Mouse (Mus musculus) lung, embryonic 14.5 days (tissue): ENCODE measurements around the gene Pik3r1. TPM values are rescaled to one million over a fixed set of nuclear protein-coding genes. Genes with fewer than 3 reads are reported as not detected.

Experiments used
- ATAC-seq: fragments of 200-750 bp; cut with Nextera tagmentation; 2 replicates; pipeline ENCODE4 v1.8.0; 2017; ENCODE audit warnings: mild to moderate bottlenecking, moderate TSS enrichment, moderate library complexity; ENCODE audit not compliant: insufficient read depth
- DNase-seq: peaks from one replicate; pipeline ENCODE4 v3.0.0-alpha.2; 2015
- H3K27ac ChIP-seq: fragments of 300-500 bp; sonication (generic); 2 replicates; pipeline ENCODE4 v1.5.1; 2014; ENCODE audit warnings: low read depth, mild to moderate bottlenecking, moderate library complexity
- H3K27me3 ChIP-seq: fragments of 300-500 bp; sonication (generic); 2 replicates; pipeline ENCODE4 v1.6.1; 2014; ENCODE audit warnings: low read length, control low read depth; ENCODE audit not compliant: insufficient read depth
- H3K36me3 ChIP-seq: fragments of 300-500 bp; sonication (generic); 2 replicates; pipeline ENCODE4 v1.6.1; 2014; ENCODE audit warnings: control low read depth; ENCODE audit not compliant: insufficient read depth
- H3K4me1 ChIP-seq: fragments of 300-500 bp; sonication (generic); 2 replicates; pipeline ENCODE4 v1.6.1; 2014; ENCODE audit warnings: antibody characterized with exemption, control low read depth; ENCODE audit not compliant: insufficient read depth
- H3K4me2 ChIP-seq: fragments of 300-500 bp; sonication (generic); 2 replicates; pipeline ENCODE4 v1.6.1; 2014; ENCODE audit warnings: mild to moderate bottlenecking
- H3K4me3 ChIP-seq: fragments of 300-500 bp; sonication (generic); 2 replicates; pipeline ENCODE4 v1.5.1; 2014; ENCODE audit warnings: low read depth, low read length
- H3K9ac ChIP-seq: fragments of 300-500 bp; sonication (generic); 2 replicates; pipeline ENCODE4 v1.6.1; 2014
- H3K9me3 ChIP-seq: fragments of 300-500 bp; sonication (generic); 2 replicates; pipeline ENCODE4 v1.6.1; 2016; ENCODE audit warnings: low read depth, low read length, control low read depth
- CTCF ChIP-seq: IDR thresholded peaks from 2 replicates; pipeline ENCODE4 v1.5.1; 2016; ENCODE audit warnings: antibody characterized with exemption, low read depth
- WGBS: fragments of 180-500 bp; shearing (Covaris S2); extraction: QIAGEN DNeasy Blood & Tissue Kit; methylation state at CpG from one replicate; pipeline ENCODE4 v1.1.7; 2014; 5-methylcytosine and 5-hydroxymethylcytosine counted together
- polyA plus RNA-seq: library from polyadenylated mRNA; unstranded; fragments of >200 nt; fragmentation: Nextera tagmentation; extraction: Ambion mirVana; gene quantifications from 2 replicates; pipeline ENCODE4 v1.2.1, GENCODE M21; 2014

The Pik3r1 gene
- polyA plus RNA-seq, 1 experiment from 2014 or later = 33.4 TPM

- peak; percentile 73; the same call in 1 of the 2 replicates for ATAC-seq
These were observed 48.6 kb downstream of the Pik3r1 start for GRCm38 (mm10) chr13:101719312-101719870.

GRCm38 (mm10) chr13:101718744-101719143 is 49.3 kb downstream of the Pik3r1 start:
- ATAC-seq (no peak), DNase-seq (no peak)
- H3K27ac ChIP-seq = no peak overlapping the region
- H3K36me3 ChIP-seq = no peaks in the 10 kb centered on the region
- 45% methylated on average over 7 of the region's 7 CpGs for whole genome bisulfite sequencing
- peak overlapping the region; percentile 48; the same call in 1 of the 2 replicates for H3K4me2 ChIP-seq
- no peaks in the 10 kb centered on the region for H3K27me3 ChIP-seq
- H3K9ac ChIP-seq = no peak overlapping the region
- no peak for TF ChIP-seq CTCF
- H3K9me3 ChIP-seq = no peaks in the 10 kb centered on the region
- H3K4me3 ChIP-seq = no peak overlapping the region
- H3K4me1 ChIP-seq = peaks cover 10% of the 10 kb centered on the region

More at GRCm38 (mm10) chr13:101719312-101719870, 48.6 kb downstream of the Pik3r1 start:
- DNase-seq = peak; percentile 96
- Histone ChIP-seq H3K27me3 (no peaks in the 10 kb centered on the region), H3K9ac (no peak overlapping the region), H3K4me2 (peak overlapping the region; percentile 48), H3K4me1 (peaks cover 10% of the 10 kb centered on the region), H3K9me3 (no peaks in the 10 kb centered on the region), H3K36me3 (no peaks in the 10 kb centered on the region), H3K27ac (peak overlapping the region; percentile 34; the same call in 1 of the 2 replicates), H3K4me3 (no peak overlapping the region)
- 8% methylated on average over 11 of the region's 11 CpGs for WGBS
- TF ChIP-seq CTCF = peak; percentile 84

- Histone ChIP-seq H3K4me2 (no peak overlapping the region), H3K27ac (no peak overlapping the region), H3K4me1 (peaks cover 10% of the 10 kb centered on the region), H3K9ac (no peak overlapping the region), H3K27me3 (no peaks in the 10 kb centered on the region), H3K9me3 (no peaks in the 10 kb centered on the region), H3K36me3 (no peaks in the 10 kb centered on the region), H3K4me3 (no peak overlapping the region)
- ATAC-seq (no peak), DNase-seq (peak; percentile 15)
- TF ChIP-seq CTCF = no peak
- 68% methylated on average over 6 of the region's 6 CpGs for WGBS
These were observed 50.2 kb downstream of the Pik3r1 start for GRCm38 (mm10) chr13:101717836-101718235.

- Histone ChIP-seq H3K27me3 (no peaks in the 10 kb centered on the region), H3K4me3 (no peak overlapping the region), H3K4me2 (no peak overlapping the region), H3K36me3 (peaks cover 3% of the 10 kb centered on the region), H3K4me1 (peaks cover 5% of the 10 kb centered on the region), H3K27ac (no peak overlapping the region), H3K9me3 (no peaks in the 10 kb centered on the region), H3K9ac (no peak overlapping the region)
- no peak for TF ChIP-seq CTCF
- ATAC-seq (no peak), DNase-seq (no peak)
- 77% methylated on average over 12 of the region's 12 CpGs for WGBS
These were observed 54.5 kb downstream of the Pik3r1 start for GRCm38 (mm10) chr13:101713429-101714088.

GRCm38 (mm10) chr13:101712720-101713428 is 55.1 kb downstream of the Pik3r1 start:
- no peak overlapping the region for H3K27ac ChIP-seq
- H3K9me3 ChIP-seq = no peaks in the 10 kb centered on the region
- 68% methylated on average over 9 of the region's 9 CpGs for WGBS
- peaks cover 10% of the 10 kb centered on the region for H3K36me3 ChIP-seq
- ATAC-seq = no peak
- H3K4me1 ChIP-seq = peaks cover 2% of the 10 kb centered on the region; the same call in 1 of the 2 replicates
- DNase-seq = no peak
- no peak for TF ChIP-seq CTCF
- H3K27me3 ChIP-seq = no peaks in the 10 kb centered on the region
- no peak overlapping the region for H3K9ac ChIP-seq
- no peak overlapping the region for H3K4me2 ChIP-seq
- H3K4me3 ChIP-seq = no peak overlapping the region

- no peak overlapping the region for H3K4me2 ChIP-seq
These were observed 55.9 kb downstream of the Pik3r1 start for GRCm38 (mm10) chr13:101712099-101712498.

GRCm38 (mm10) chr13:101711301-101711700 is 56.7 kb downstream of the Pik3r1 start:
- ATAC-seq (no peak), DNase-seq (no peak)
- peaks cover 23% of the 10 kb centered on the region for H3K36me3 ChIP-seq
- H3K9ac ChIP-seq = no peak overlapping the region
- no peak overlapping the region for H3K27ac ChIP-seq
- no peaks in the 10 kb centered on the region for H3K27me3 ChIP-seq
- 96% methylated on average over 2 of the region's 2 CpGs for WGBS
- TF ChIP-seq CTCF = no peak
- no peak overlapping the region for H3K4me3 ChIP-seq
- H3K4me2 ChIP-seq = no peak overlapping the region
- no peaks in the 10 kb centered on the region for H3K9me3 ChIP-seq
- no peaks in the 10 kb centered on the region for H3K4me1 ChIP-seq

More at GRCm38 (mm10) chr13:101712099-101712498, 55.9 kb downstream of the Pik3r1 start:
- TF ChIP-seq CTCF = no peak
- Histone ChIP-seq H3K4me3 (no peak overlapping the region), H3K27ac (no peak overlapping the region), H3K9ac (no peak overlapping the region), H3K36me3 (peaks cover 16% of the 10 kb centered on the region), H3K4me1 (no peaks in the 10 kb centered on the region), H3K9me3 (no peaks in the 10 kb centered on the region), H3K27me3 (no peaks in the 10 kb centered on the region)
- 85% methylated on average over 9 of the region's 9 CpGs for WGBS
- DNase-seq = no peak
- ATAC-seq = no peak
